Mouse (Mus musculus) CH12F3 (cell line): ENCODE results near the gene Cacna2d3.

Source experiments
- in situ Hi-C: fragments of 300-500 bp; cut with MboI; formaldehyde crosslinking; loops from 2 replicates; pipeline ENCODE4 v1.14.3; 2020; ENCODE audit warnings: low sequenced_read_pairs

The Cacna2d3 gene

GRCm38 (mm10) chr14:29027276-29027675 lies 694.4 kb downstream of the Cacna2d3 start:
- in situ Hi-C loops = no loop called here

- in situ Hi-C loops = no loop called here
Measured at GRCm38 (mm10) chr14:29025335-29025734, 696.3 kb downstream of the Cacna2d3 start.

GRCm38 (mm10) chr14:29023246-29023645 lies 698.4 kb downstream of the Cacna2d3 start:
- in situ Hi-C loops = no loop called here

- in situ Hi-C loops = no loop called here
Measured at GRCm38 (mm10) chr14:29021295-29021694, 700.4 kb downstream of the Cacna2d3 start.

GRCm38 (mm10) chr14:29018316-29019000 lies 703.2 kb downstream of the Cacna2d3 start:
- in situ Hi-C loops = no loop called here

GRCm38 (mm10) chr14:29017883-29018282 lies 703.8 kb downstream of the Cacna2d3 start, which contains the start of gene Lrtm1:
Lrtm1 (plus strand) TSS chr14:29018208.
- in situ Hi-C loops = no loop called here

- in situ Hi-C loops = no loop called here
Measured at GRCm38 (mm10) chr14:29015896-29016295, 705.8 kb downstream of the Cacna2d3 start.

GRCm38 (mm10) chr14:29014680-29015079 lies 707.0 kb downstream of the Cacna2d3 start:
- in situ Hi-C loops = no loop called here

- in situ Hi-C loops = no loop called here
Measured at GRCm38 (mm10) chr14:29013161-29013560, 708.5 kb downstream of the Cacna2d3 start.

- in situ Hi-C loops = no loop called here
Measured at GRCm38 (mm10) chr14:29009644-29010043, 712.0 kb downstream of the Cacna2d3 start.

- in situ Hi-C loops = no loop called here
Measured at GRCm38 (mm10) chr14:29005228-29005840, 716.3 kb downstream of the Cacna2d3 start.

- in situ Hi-C loops = no loop called here
Measured at GRCm38 (mm10) chr14:28996569-28996968, 725.1 kb downstream of the Cacna2d3 start.

GRCm38 (mm10) chr14:28988211-28988900 lies 733.3 kb downstream of the Cacna2d3 start:
- in situ Hi-C loops = no loop called here

GRCm38 (mm10) chr14:28984276-28984675 lies 737.4 kb downstream of the Cacna2d3 start:
- in situ Hi-C loops = no loop called here

- in situ Hi-C loops = no loop called here
Measured at GRCm38 (mm10) chr14:28980482-28980881, 741.2 kb downstream of the Cacna2d3 start.

GRCm38 (mm10) chr14:28979230-28979629 lies 742.4 kb downstream of the Cacna2d3 start:
- in situ Hi-C loops = no loop called here

- in situ Hi-C loops = no loop called here
Measured at GRCm38 (mm10) chr14:28972620-28973019, 749.0 kb downstream of the Cacna2d3 start.

- in situ Hi-C loops = no loop called here
Measured at GRCm38 (mm10) chr14:28969247-28969646, 752.4 kb downstream of the Cacna2d3 start.

GRCm38 (mm10) chr14:28966881-28967280 lies 754.8 kb downstream of the Cacna2d3 start:
- in situ Hi-C loops = no loop called here

- in situ Hi-C loops = no loop called here
Measured at GRCm38 (mm10) chr14:28961379-28961778, 760.3 kb downstream of the Cacna2d3 start.

GRCm38 (mm10) chr14:28959042-28959441 lies 762.6 kb downstream of the Cacna2d3 start:
- in situ Hi-C loops = no loop called here
